Mouse (Mus musculus): ENCODE data around the gene Med12l. TPM values are rescaled to one million over a fixed set of nuclear protein-coding genes. Genes with fewer than 3 reads are reported as not detected.
"Not testable (repeated sequence)": the region's sequence is repeated elsewhere in the genome, so short reads cannot be mapped to it uniquely, and the experiment has no call there.

Med12l gene
- total RNA-seq, 1 experiment, result 3.6 TPM

DNA sequence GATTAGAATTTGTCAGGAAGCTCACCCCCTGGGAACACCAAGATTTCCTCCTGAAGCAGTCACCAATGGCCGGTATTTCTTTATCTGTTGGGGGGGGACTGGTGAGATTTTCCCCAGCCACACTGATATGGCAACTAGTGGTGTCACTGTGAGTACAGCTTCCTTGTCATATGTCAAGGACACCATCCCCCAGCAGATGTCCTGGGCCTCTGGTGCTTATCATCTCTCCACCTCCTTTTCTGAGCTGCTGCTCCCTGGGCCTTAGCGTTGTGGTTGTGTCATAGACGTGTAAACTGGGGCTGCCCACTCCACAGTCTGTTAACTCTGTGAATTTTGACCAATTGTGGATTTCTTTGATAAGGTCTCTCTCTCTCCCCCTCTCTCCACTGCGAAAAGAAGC, 98.8 kb downstream of the Med12l start:
- H3K4me3 ChIP-seq (ENCODE audit: insufficient read depth in 1 of 2, low read depth in 1 of 2, low read length in 2 of 2, poor library complexity in 1 of 2, severe bottlenecking in 1 of 2), result no peak overlapping the region
- no peak for TF ChIP-seq MAFK (IDR thresholded peaks at IDR 0.05; ENCODE audit: insufficient read depth, low read depth, low read length)
- no peak overlapping the region for H3K27ac ChIP-seq (ENCODE audit: insufficient read depth, low read depth, low read length, poor library complexity, severe bottlenecking)
- no peaks in the 10 kb centered on the region for H3K9me3 ChIP-seq (ENCODE audit: control insufficient read depth, insufficient read depth, low read depth, low read length)
- H3K36me3 ChIP-seq (ENCODE audit: control insufficient read depth, insufficient read depth, low read length, poor library complexity, severe bottlenecking), result no peaks in the 10 kb centered on the region
- no peak overlapping the region for H3K9ac ChIP-seq (ENCODE audit: insufficient read depth, low read depth, low read length, poor library complexity, severe bottlenecking)
- in situ Hi-C loops (cut with MboI; ENCODE audit: low sequenced_read_pairs in 2 of 2, unreplicated experiment in 2 of 2), result no loop called here
- no peaks in the 10 kb centered on the region for H3K4me1 ChIP-seq (ENCODE audit: control insufficient read depth in 2 of 2, insufficient read depth in 2 of 2, low read length in 2 of 2, poor library complexity in 1 of 2)
- DNase-seq (ENCODE audit: low read depth, low spot score), result no peak

DNA sequence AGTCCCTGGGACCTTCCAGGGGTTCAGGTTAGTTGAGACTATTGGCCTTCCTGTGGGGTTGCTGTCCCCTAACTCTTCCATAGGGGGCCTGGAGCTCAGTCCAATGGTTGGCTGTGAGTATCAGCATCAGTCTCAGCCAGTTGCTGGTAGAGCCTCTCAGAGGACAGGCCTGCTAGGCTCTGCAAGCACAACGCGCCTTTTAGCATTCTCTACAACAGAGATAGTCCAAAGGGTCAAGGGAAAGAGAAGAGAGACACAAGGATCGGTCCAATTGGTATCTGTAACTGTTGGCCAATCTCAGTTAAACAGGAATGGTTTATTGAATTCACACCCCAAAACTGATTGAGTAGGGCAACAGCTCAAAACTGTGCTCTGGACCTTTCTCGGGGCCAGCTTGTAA, 101.8 kb downstream of the Med12l start:
- Histone ChIP-seq H3K9ac (ENCODE audit: insufficient read depth, low read depth, low read length, poor library complexity, severe bottlenecking) (no peak overlapping the region), H3K9me3 (ENCODE audit: control insufficient read depth, insufficient read depth, low read depth, low read length) (no peaks in the 10 kb centered on the region), H3K36me3 (ENCODE audit: control insufficient read depth, insufficient read depth, low read length, poor library complexity, severe bottlenecking) (no peaks in the 10 kb centered on the region), H3K27ac (ENCODE audit: insufficient read depth, low read depth, low read length, poor library complexity, severe bottlenecking) (no peak overlapping the region), H3K4me3 (ENCODE audit: insufficient read depth in 1 of 2, low read depth in 1 of 2, low read length in 2 of 2, poor library complexity in 1 of 2, severe bottlenecking in 1 of 2) (no peak overlapping the region), H3K4me1 (ENCODE audit: control insufficient read depth in 2 of 2, insufficient read depth in 2 of 2, low read length in 2 of 2, poor library complexity in 1 of 2) (no peaks in the 10 kb centered on the region)
- no peak for TF ChIP-seq MAFK (IDR thresholded peaks at IDR 0.05; ENCODE audit: insufficient read depth, low read depth, low read length)
- TF ChIP-seq ZC3H11A (IDR thresholded peaks at IDR 0.05; ENCODE audit: borderline replicate concordance, low read depth, low read length), result no peak
- no peak for TF ChIP-seq HCFC1 (IDR thresholded peaks at IDR 0.05; ENCODE audit: borderline replicate concordance, insufficient read depth, low read length)
- TF ChIP-seq ZNF384 (IDR thresholded peaks at IDR 0.05; ENCODE audit: low read depth, low read length), result no peak
- no peak for TF ChIP-seq CHD2 (IDR thresholded peaks at IDR 0.05; ENCODE audit: low read depth, low read length)
- DNase-seq (ENCODE audit: low read depth, low spot score), result no peak
- in situ Hi-C loops (cut with MboI; ENCODE audit: low sequenced_read_pairs in 2 of 2, unreplicated experiment in 2 of 2), result no loop called here

- H3K27ac ChIP-seq (ENCODE audit: insufficient read depth, low read depth, low read length, poor library complexity, severe bottlenecking); H3K9me3 ChIP-seq (ENCODE audit: control insufficient read depth, insufficient read depth, low read depth, low read length); H3K36me3 ChIP-seq (ENCODE audit: control insufficient read depth, insufficient read depth, low read length, poor library complexity, severe bottlenecking); DNase-seq (ENCODE audit: low read depth, low spot score); H3K4me3 ChIP-seq (ENCODE audit: insufficient read depth in 1 of 2, low read depth in 1 of 2, low read length in 2 of 2, poor library complexity in 1 of 2, severe bottlenecking in 1 of 2); H3K9ac ChIP-seq (ENCODE audit: insufficient read depth, low read depth, low read length, poor library complexity, severe bottlenecking); in situ Hi-C loops (cut with MboI; ENCODE audit: low sequenced_read_pairs in 2 of 2, unreplicated experiment in 2 of 2); H3K4me1 ChIP-seq (ENCODE audit: control insufficient read depth in 2 of 2, insufficient read depth in 2 of 2, low read length in 2 of 2, poor library complexity in 1 of 2): not testable (repeated sequence)
These were observed 104.2 kb downstream of the Med12l start for GRCm38 (mm10) chr3:59109834-59110233.

DNA sequence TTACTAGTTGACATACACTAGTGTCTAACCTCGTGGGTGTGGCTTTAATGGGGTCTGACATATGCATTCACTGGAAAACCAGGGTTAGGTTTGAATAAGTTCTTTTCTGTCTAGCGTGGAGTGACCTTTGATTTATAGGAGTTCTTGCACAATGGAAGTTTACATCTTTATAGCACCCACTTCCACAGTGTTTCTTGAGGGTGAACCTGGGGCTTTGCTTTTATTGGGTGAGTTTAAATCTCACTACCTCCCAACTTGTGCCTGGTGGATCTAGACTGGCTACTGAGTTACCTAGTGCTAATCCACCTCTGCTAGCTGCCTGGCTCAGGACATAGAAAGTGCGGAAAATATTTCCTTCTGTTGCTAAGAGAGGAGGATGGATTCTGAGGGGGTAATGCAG, 106.3 kb downstream of the Med12l start:
- Histone ChIP-seq H3K4me1 (ENCODE audit: control insufficient read depth in 2 of 2, insufficient read depth in 2 of 2, low read length in 2 of 2, poor library complexity in 1 of 2) (no peaks in the 10 kb centered on the region), H3K36me3 (ENCODE audit: control insufficient read depth, insufficient read depth, low read length, poor library complexity, severe bottlenecking) (no peaks in the 10 kb centered on the region), H3K4me3 (ENCODE audit: insufficient read depth in 1 of 2, low read depth in 1 of 2, low read length in 2 of 2, poor library complexity in 1 of 2, severe bottlenecking in 1 of 2) (no peak overlapping the region), H3K9ac (ENCODE audit: insufficient read depth, low read depth, low read length, poor library complexity, severe bottlenecking) (no peak overlapping the region), H3K27ac (ENCODE audit: insufficient read depth, low read depth, low read length, poor library complexity, severe bottlenecking) (no peak overlapping the region), H3K9me3 (ENCODE audit: control insufficient read depth, insufficient read depth, low read depth, low read length) (no peaks in the 10 kb centered on the region)
- no peak for DNase-seq (ENCODE audit: low read depth, low spot score)
- in situ Hi-C loops (cut with MboI; ENCODE audit: low sequenced_read_pairs in 2 of 2, unreplicated experiment in 2 of 2), result no loop called here
- no peak for TF ChIP-seq CHD2 (IDR thresholded peaks at IDR 0.05; ENCODE audit: low read depth, low read length)
- TF ChIP-seq MAFK (IDR thresholded peaks at IDR 0.05; ENCODE audit: insufficient read depth, low read depth, low read length), result no peak
- no peak for TF ChIP-seq ZNF384 (IDR thresholded peaks at IDR 0.05; ENCODE audit: low read depth, low read length)

GRCm38 (mm10) chr3:59113291-59113690, 107.7 kb downstream of the Med12l start:
- in situ Hi-C loops (cut with MboI; ENCODE audit: low sequenced_read_pairs in 2 of 2, unreplicated experiment in 2 of 2); H3K4me3 ChIP-seq (ENCODE audit: insufficient read depth in 1 of 2, low read depth in 1 of 2, low read length in 2 of 2, poor library complexity in 1 of 2, severe bottlenecking in 1 of 2); H3K9ac ChIP-seq (ENCODE audit: insufficient read depth, low read depth, low read length, poor library complexity, severe bottlenecking): not testable (repeated sequence)

More at GRCm38 (mm10) chr3:59113291-59113690, 107.7 kb downstream of the Med12l start:
- H3K9me3 ChIP-seq (ENCODE audit: control insufficient read depth, insufficient read depth, low read depth, low read length); H3K27ac ChIP-seq (ENCODE audit: insufficient read depth, low read depth, low read length, poor library complexity, severe bottlenecking); H3K4me1 ChIP-seq (ENCODE audit: control insufficient read depth in 2 of 2, insufficient read depth in 2 of 2, low read length in 2 of 2, poor library complexity in 1 of 2); DNase-seq (ENCODE audit: low read depth, low spot score); H3K36me3 ChIP-seq (ENCODE audit: control insufficient read depth, insufficient read depth, low read length, poor library complexity, severe bottlenecking): not testable (repeated sequence)

All from ES-E14 (cell line).